Mouse (Mus musculus) v-Abl transformed pro-B cells (cell line): ENCODE data around the gene Cd53.

Experiments used
- in situ Hi-C, 2 experiments: fragments of 400-800 bp; cut with MboI; formaldehyde crosslinking; loops; one replicate each; pipeline ENCODE4 v1.15.1; 2025; ENCODE audit not compliant: unreplicated experiment in 2 of 2

Cd53 gene

DNA sequence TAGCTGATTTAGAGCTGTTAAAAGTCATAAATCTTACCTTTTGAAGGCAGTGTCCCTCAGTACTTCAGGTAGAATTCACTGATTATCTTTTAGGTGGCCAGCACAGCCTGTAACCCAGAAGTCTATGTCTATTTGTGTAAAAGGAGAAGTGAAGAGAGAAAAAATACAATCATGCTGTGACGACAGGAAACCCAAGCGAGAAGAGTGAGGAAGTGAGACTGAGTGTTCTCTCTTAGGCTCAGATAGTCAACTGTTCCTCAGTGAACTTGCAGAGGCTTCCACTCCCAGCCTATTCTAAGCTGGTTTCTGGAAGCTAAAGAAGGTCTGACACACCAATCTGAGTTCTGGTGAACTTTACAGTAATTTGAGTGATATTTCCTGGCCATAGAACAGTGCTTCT, at the start of gene Cd53:
TSS of gene Cd53 (minus strand) at position 220 of the 400 bp plus-strand sequence.
- in situ Hi-C loops: loop anchor here (5.0 to 25.0 kb wide), 4 partner anchors 42 to 1022 kb away; no protein-coding TSS in a partner anchor

GRCm38 (mm10) chr3:106832107-106832506, 42.2 kb upstream of the Cd53 start:
- in situ Hi-C loops: loop anchor here (5.0 kb wide), 2 partner anchors 45 kb away; no protein-coding TSS in a partner anchor

DNA sequence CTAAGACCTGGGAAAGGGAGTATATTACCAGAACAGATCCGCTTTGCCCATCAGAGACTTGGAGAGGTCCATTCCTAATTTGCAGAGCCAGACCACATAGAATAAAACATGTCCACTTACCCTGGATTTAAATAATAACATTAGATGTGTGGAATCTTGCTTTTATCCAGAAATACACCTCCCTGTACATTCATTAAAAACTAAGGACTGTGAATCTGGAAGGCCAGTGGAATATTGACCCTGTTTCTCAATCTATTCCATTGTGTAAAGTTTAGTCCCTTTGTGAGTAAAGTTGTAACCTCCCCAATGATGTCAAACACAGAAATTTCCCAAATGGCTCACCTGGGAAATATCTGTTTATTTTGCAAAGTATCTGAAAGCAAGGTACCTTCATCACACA, 36.2 kb upstream of the Cd53 start, which contains the start of gene Olfr266:
TSS of gene Olfr266 (minus strand) at position 101 of the 400 bp plus-strand sequence.
- in situ Hi-C loops: no loop called here

- in situ Hi-C loops: loop anchor here in 1 of 2 experiments (25.0 kb wide), 1 partner anchor 1030 kb away; no protein-coding TSS in a partner anchor
Measured at GRCm38 (mm10) chr3:106817676-106818075, 27.7 kb upstream of the Cd53 start.

DNA sequence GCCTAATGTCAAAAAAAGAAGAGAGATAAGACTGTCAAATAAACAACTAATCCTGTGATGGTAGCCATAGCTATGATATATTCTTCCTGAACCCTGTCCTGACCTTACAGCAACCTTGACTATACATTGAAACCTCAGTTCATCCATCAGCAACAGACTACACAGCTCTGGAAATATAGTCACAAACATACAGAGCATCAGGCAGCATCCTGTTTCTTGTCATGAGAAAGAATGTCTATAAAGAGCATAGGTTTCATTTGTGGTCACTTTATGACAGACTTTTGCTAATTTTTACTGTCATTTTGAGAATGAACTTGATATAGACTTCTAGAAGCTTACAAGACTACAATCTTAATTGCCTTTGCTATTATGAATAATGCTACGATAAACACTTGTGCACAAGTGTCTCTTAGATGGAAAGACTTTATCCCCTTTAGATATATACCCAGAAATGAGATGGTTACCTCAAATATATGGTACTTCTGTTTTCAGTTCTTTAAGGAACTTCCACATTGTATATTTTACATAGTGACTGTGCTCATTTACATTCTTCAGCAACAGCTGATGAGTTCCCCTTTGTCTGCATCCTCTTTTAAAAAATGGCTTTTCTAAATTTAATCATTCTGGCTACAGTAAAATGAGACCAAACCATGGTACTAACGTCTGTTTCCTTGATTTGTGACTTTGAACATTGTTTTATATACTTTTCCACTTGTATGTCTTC, 19.2 kb upstream of the Cd53 start:
- in situ Hi-C loops: loop anchor here in 1 of 2 experiments (25.0 kb wide), 1 partner anchor 1022 kb away; no protein-coding TSS in a partner anchor

- in situ Hi-C loops: loop anchor here in 1 of 2 experiments (25.0 kb wide), 1 partner anchor 1014 kb away; no protein-coding TSS in a partner anchor
Measured at GRCm38 (mm10) chr3:106798079-106798478, 8.1 kb upstream of the Cd53 start.

DNA sequence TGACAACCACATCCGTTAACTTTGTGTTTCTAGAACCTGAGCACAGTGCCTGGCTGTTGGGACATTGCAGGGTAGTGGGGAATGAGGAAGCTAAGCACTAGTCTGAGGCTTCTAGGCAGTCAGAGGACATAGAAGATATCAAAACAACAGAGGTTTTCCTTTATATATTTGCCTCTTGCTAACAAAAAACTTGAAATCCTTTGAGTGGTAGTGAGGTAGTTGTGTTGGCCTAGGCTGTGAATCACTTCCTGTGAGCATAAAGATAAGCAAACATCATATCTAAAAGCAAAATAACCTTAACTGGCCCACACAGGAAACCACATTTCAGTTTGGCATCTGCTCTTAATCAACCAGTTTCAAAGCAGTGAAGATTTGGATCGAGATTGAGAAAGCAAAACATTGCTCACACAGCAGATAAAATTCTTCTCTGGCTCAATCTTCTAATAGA, 1.5 kb downstream of the Cd53 start:
- in situ Hi-C loops: loop anchor here (5.0 to 25.0 kb wide), 4 partner anchors 44 to 1024 kb away; no protein-coding TSS in a partner anchor

DNA sequence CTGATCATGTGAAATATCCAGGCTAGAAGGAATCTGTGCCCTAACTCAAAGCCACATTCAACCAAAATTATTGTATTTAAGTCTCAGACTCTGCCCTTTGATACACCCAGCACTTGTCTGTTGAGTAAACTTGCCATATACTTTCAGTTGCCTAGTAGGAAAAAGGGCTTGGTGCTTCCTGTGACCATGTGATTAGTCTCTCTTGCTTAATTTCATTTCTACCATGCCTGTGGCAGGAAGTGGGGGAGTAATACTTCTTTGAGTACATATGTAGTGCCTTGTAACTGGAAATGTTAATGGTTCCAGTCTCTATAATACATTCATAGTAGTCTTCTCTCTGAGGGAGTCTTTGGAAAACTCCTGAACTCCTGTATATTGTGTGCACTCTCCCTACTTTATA, 2.0 kb downstream of the Cd53 start:
- in situ Hi-C loops: loop anchor here (5.0 to 25.0 kb wide), 4 partner anchors 44 to 1024 kb away; no protein-coding TSS in a partner anchor

DNA sequence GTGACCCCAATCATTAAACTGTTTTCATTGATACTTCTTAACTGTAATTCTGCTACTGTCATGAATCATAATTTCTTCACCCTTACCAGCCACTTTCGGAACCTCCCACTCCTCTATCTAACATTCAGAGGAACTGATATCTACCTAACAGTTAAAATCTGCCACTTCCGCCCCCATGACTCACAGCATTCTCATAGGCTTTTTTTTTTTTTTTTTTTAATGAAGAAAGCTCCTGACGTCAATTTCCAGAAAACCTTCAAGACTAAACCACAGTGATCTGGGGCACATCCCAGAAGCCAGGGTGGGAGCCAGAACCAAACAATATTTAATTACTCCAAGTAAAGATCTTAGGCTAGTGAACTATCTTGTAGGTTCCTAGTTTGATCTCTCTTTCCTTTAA, 4.8 kb downstream of the Cd53 start:
- in situ Hi-C loops: loop anchor here (5.0 to 25.0 kb wide), 4 partner anchors 47 to 1027 kb away; no protein-coding TSS in a partner anchor

- in situ Hi-C loops: loop anchor here in 1 of 2 experiments (25.0 kb wide), 2 partner anchors 290 to 1085 kb away; partner anchors contain the start of gene Ddx20
Measured at GRCm38 (mm10) chr3:106771834-106772233, 18.1 kb downstream of the Cd53 start.

- in situ Hi-C loops: loop anchor here in 1 of 2 experiments (25.0 kb wide), 2 partner anchors 306 to 1069 kb away; partner anchors contain the start of gene Ddx20
Measured at GRCm38 (mm10) chr3:106755898-106756297, 34.1 kb downstream of the Cd53 start.

GRCm38 (mm10) chr3:106722028-106722945, 67.7 kb downstream of the Cd53 start:
- in situ Hi-C loops: loop anchor here (10.0 kb wide), 2 partner anchors 257 to 267 kb away; no protein-coding TSS in a partner anchor

DNA sequence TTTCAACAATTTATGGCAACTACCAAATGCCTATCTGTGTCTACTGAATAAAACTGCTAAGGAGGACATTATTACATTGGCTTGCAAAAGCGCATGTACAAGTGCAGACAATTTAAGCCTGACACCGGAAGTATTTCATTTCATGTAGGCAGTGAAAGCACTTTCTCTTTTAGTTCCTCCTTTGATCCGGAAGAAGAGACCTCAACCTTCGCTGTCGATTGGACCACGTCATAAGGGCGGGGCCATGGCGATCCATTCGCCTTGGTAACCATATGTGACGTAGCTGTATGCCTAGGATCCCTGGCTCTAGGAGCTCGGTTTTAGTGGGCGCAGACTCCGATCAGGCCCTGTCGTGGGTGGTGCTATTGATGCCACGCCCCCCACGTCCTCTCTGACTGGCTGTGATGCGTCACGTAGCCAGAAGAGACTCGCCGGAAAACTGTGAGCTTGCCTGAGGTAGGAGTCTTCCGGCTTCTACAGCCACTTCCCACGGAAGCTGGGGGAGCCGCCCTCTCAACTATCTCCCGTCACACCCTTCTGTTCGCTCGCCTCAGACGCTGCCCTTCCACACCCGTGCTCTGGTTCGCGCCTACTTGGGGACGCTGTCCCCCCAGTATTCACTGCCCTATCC, 68.4 kb downstream of the Cd53 start:
- in situ Hi-C loops: loop anchor here (10.0 kb wide), 2 partner anchors 257 to 267 kb away; no protein-coding TSS in a partner anchor
